Mouse (Mus musculus): Measurements from ENCODE around the gene Cpb1.

The Cpb1 gene

Small RNA genes lying within 50 kb of the gene (microRNA-seq; reads per million reads assigned to microRNA genes)
- gene Mir7007 = 0.57 to 2.0 reads per million in 2 experiments
